Mouse (Mus musculus) forebrain, embryonic 11.5 days (tissue): ENCODE measurements around the gene Gm3448. TPM values are rescaled to one million over a fixed set of nuclear protein-coding genes. Genes with fewer than 3 reads are reported as not detected.

Experiments used
- ATAC-seq: fragments of 200-750 bp; cut with Nextera tagmentation; replicated peaks from 2 replicates; pipeline ENCODE4 v1.8.0; 2017; ENCODE audit warnings: moderate TSS enrichment; ENCODE audit not compliant: low FRiP score
- DNase-seq: peaks from one replicate; pipeline ENCODE4 v3.0.0-alpha.2; 2017; ENCODE audit warnings: low spot score
- H3K27ac ChIP-seq: fragments of 300-500 bp; sonication (generic); 2 replicates; pipeline ENCODE4 v1.5.1; 2014; ENCODE audit warnings: low read depth, low read length
- H3K27me3 ChIP-seq: fragments of 300-500 bp; sonication (generic); 2 replicates; pipeline ENCODE4 v1.6.1; 2014; ENCODE audit warnings: mild to moderate bottlenecking, low read length, mixed read lengths; ENCODE audit not compliant: control insufficient read depth, insufficient read depth
- H3K36me3 ChIP-seq: fragments of 300-500 bp; sonication (generic); 2 replicates; pipeline ENCODE4 v1.6.1; 2014; ENCODE audit warnings: mild to moderate bottlenecking, low read length, moderate library complexity, mixed read lengths; ENCODE audit not compliant: control insufficient read depth, insufficient read depth
- H3K4me1 ChIP-seq: fragments of 300-500 bp; sonication (generic); replicated peaks from 2 replicates; pipeline ENCODE4 v1.6.1; 2014; ENCODE audit warnings: low read length, mixed read lengths; ENCODE audit not compliant: control insufficient read depth, insufficient read depth
- H3K4me2 ChIP-seq: fragments of 300-500 bp; sonication (generic); 2 replicates; pipeline ENCODE4 v1.6.1; 2014; ENCODE audit warnings: low read depth, mild to moderate bottlenecking, low read length, moderate library complexity, mixed read lengths; ENCODE audit not compliant: severe bottlenecking
- H3K4me3 ChIP-seq: fragments of 300-500 bp; sonication (generic); 2 replicates; pipeline ENCODE4 v1.5.1; 2014; ENCODE audit warnings: low read depth, low read length
- H3K9ac ChIP-seq: fragments of 300-500 bp; sonication (generic); 2 replicates; pipeline ENCODE4 v1.6.1; 2014; ENCODE audit warnings: low read length
- H3K9me3 ChIP-seq: fragments of 300-500 bp; sonication (generic); 2 replicates; pipeline ENCODE4 v1.6.1; 2016; ENCODE audit warnings: low read length, mixed read lengths; ENCODE audit not compliant: control insufficient read depth
- WGBS: fragments of 180-500 bp; shearing (Covaris S2); extraction: QIAGEN DNeasy Blood & Tissue Kit; methylation state at CpG from one replicate; pipeline ENCODE4 v1.1.7; 2014; 5-methylcytosine and 5-hydroxymethylcytosine counted together
- polyA plus RNA-seq: library from polyadenylated mRNA; unstranded; fragments of >200 nt; fragmentation: Nextera tagmentation; extraction: Ambion mirVana; gene quantifications from 2 replicates; pipeline ENCODE4 v1.2.1, GENCODE M21; 2014

The Gm3448 gene
- polyA plus RNA-seq, 1 experiment from 2014 or later = 4.2 TPM

GRCm38 (mm10) chr17:14958686-14959327, 82.5 kb downstream of the Gm3448 start:
- no peak overlapping the region for H3K4me3 ChIP-seq
- no peak overlapping the region for H3K27ac ChIP-seq

DNA sequence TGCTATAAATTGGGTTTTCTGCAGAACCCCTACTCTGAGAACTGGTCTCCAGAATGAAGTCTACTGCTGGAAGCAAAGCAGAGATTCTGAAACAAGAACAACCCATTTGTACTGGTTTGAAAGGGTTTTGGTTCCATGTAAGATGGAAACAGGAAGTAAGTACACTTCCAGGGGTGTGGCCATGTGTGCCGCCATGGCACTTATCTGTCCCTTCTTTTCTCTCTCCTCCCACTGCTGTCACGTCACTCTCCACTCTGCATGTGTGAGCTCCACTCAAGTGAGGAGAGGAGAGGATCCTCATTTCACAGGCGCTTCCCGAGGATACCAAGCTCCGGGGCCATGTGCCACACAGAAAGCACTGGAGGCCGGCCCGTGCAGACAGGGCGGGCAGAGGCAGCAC, 87.9 kb downstream of the Gm3448 start:
- peaks cover 3% of the 10 kb centered on the region; the same call in 1 of the 2 replicates for H3K36me3 ChIP-seq
- 90% methylated on average over 8 of the region's 8 CpGs for WGBS
- DNase-seq = no peak
- no peak overlapping the region for H3K4me3 ChIP-seq
- H3K9me3 ChIP-seq = no peaks in the 10 kb centered on the region
- H3K9ac ChIP-seq = no peak overlapping the region
- no peaks in the 10 kb centered on the region for H3K27me3 ChIP-seq
- no peak overlapping the region for H3K4me2 ChIP-seq
- H3K27ac ChIP-seq = no peak overlapping the region
- H3K4me1 ChIP-seq = no peaks in the 10 kb centered on the region
- ATAC-seq = no peak

More at GRCm38 (mm10) chr17:14958686-14959327, 82.5 kb downstream of the Gm3448 start:
- WGBS = 91% methylated on average over 5 of the region's 5 CpGs
- H3K9ac ChIP-seq = no peak overlapping the region
- H3K27me3 ChIP-seq = no peaks in the 10 kb centered on the region
- no peak overlapping the region for H3K4me2 ChIP-seq
- no peak for ATAC-seq
- peaks cover 2% of the 10 kb centered on the region; the same call in 1 of the 2 replicates for H3K4me1 ChIP-seq
- no peaks in the 10 kb centered on the region for H3K9me3 ChIP-seq
- no peak for DNase-seq
- H3K36me3 ChIP-seq = peaks cover 3% of the 10 kb centered on the region; the same call in 1 of the 2 replicates

GRCm38 (mm10) chr17:14949161-14949827, 92.0 kb downstream of the Gm3448 start:
- DNase-seq (no peak), ATAC-seq (no peak)
- H3K9ac ChIP-seq = no peak overlapping the region

More at GRCm38 (mm10) chr17:14949161-14949827, 92.0 kb downstream of the Gm3448 start:
- Histone ChIP-seq H3K4me3 (no peak overlapping the region), H3K4me2 (no peak overlapping the region), H3K27me3 (no peaks in the 10 kb centered on the region), H3K4me1 (no peaks in the 10 kb centered on the region), H3K27ac (no peak overlapping the region), H3K9me3 (no peaks in the 10 kb centered on the region), H3K36me3 (peaks cover 5% of the 10 kb centered on the region; the same call in 1 of the 2 replicates)
- 88% methylated on average over 7 of the region's 7 CpGs for WGBS

Other genes starting within 250 kb of the Gm3448 start
- 4.3 and 6.1 TPM in 2 replicates for gene Wdr27, start 98.4 kb downstream of the Gm3448 start, polyA plus RNA-seq
- gene 1600012H06Rik, start 98.4 kb downstream of the Gm3448 start, polyA plus RNA-seq = 29.5 and 32.4 TPM in 2 replicates
- gene Phf10, start 80.3 kb downstream of the Gm3448 start, polyA plus RNA-seq = 33.2 and 36.2 TPM in 2 replicates
- gene 9030025P20Rik, start 63.1 kb downstream of the Gm3448 start, polyA plus RNA-seq = 11.5 and 13.1 TPM in 2 replicates
- gene Gm3417, start 62.7 kb downstream of the Gm3448 start, polyA plus RNA-seq = 1.9 and 2.2 TPM in 2 replicates
- gene Gm3435, start 31.4 kb downstream of the Gm3448 start, polyA plus RNA-seq = 6.7 and 9.2 TPM in 2 replicates
- gene Ermard, start 329 bp downstream of the Gm3448 start, polyA plus RNA-seq = 98.2 and 107 TPM in 2 replicates
- gene Tcte3, start within 50 bp of the Gm3448 start, polyA plus RNA-seq = not detected in 2 replicates